Mouse (Mus musculus) cerebellum, postnatal 36 days (tissue): ENCODE measurements at regions not wholly inside any gene's neighbourhood (a gene's known extent, or its start where the extent isn't known, plus 50 kb on each side); places are given as distances from the start of the nearest gene placed in this dataset.

Experiments used
- DNase-seq, 2 experiments: peaks; one replicate each; pipeline ENCODE4 v3.0.0; 2021 to 2022; ENCODE audit warnings: mixed read lengths in 2 of 2

- DNase-seq = peak; percentile 75 to 78
Observed at GRCm38 (mm10) chrX:158808526-158809144, 401.5 kb upstream of the Rps6ka3 start.

- DNase-seq = peak; percentile 49 to 67
Observed at GRCm38 (mm10) chrX:158813811-158814210, 396.3 kb upstream of the Rps6ka3 start.

GRCm38 (mm10) chrX:158837546-158837945, 372.6 kb upstream of the Rps6ka3 start:
- no peak for DNase-seq

- DNase-seq = no peak
Observed at GRCm38 (mm10) chrX:158852308-158852707, 357.8 kb upstream of the Rps6ka3 start.
